Mouse (Mus musculus): ENCODE data around the gene Rnf25.

Rnf25 gene

DNA sequence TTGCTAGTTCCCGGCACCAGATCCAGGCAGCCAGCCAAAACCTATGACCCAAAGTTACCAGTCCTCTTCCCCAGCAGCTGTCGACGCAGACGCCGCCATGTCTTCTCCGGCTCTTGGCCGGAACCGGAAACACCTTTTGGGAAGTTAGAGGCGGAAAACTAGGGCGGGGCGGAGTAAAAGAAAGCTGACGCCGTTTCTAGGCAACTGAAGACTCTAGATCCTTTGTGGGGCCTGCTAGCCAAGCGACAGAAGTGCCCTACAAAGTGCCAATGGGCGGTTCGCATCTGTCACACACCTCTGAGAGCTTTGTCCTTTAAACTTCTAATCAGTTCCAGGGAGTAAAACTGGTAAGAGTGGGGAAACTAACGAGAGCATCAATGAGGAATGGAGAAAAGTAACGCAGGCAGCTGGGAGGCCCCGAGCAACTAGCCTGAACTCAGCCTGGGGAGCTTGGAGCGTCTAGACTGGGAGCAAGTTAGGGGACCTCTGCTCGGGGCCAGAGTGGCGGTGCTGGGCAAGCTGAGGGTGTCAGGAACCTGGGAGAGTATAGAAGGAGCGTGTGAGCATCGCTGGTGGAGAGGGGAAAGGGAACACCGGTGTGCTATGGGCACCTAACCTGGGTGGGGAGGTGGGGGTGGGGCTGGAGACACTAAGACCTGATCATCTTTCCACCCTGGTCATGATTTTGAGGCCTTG is at the start of gene Rnf25, which contains the start of gene Stk36:
Gene Rnf25, minus strand, starts transcription at position 131 of the 696 bp plus-strand sequence.
Gene Stk36, plus strand, starts transcription at position 179 of the 696 bp plus-strand sequence.
- peak; percentile 82 for DNase-seq (ENCODE audit: extremely low spot score)

DNA sequence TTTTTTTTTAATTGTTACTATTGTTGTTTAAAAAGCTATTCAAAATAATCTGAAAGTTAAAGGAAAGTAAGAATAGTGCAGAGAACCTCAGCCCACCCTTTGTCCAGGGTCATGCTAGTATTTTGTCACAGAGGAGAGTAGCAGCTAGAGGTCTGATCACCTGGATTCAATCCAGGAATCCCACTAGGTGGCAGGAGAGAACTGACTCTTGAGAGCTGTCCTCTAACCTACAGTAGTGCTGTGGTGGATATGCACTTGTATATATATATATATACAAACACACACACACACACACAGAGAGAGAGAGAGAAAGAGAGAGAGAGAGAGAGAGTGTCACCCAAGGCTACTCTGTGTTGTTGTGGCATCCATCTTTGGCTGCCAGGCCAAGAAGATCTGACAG is 42.7 kb upstream of the Rnf25 start:
- DNase-seq (ENCODE audit: extremely low spot score): no peak

GRCm38 (mm10) chr1:74643524-74643923 is 42.3 kb upstream of the Rnf25 start:
- no peak for DNase-seq (ENCODE audit: extremely low spot score)

GRCm38 (mm10) chr1:74632734-74633133 is 31.5 kb upstream of the Rnf25 start:
- no peak for DNase-seq (ENCODE audit: extremely low spot score)

- peak; percentile 53 for DNase-seq (ENCODE audit: extremely low spot score)
Observed at GRCm38 (mm10) chr1:74628001-74628400, 26.8 kb upstream of the Rnf25 start.

DNA sequence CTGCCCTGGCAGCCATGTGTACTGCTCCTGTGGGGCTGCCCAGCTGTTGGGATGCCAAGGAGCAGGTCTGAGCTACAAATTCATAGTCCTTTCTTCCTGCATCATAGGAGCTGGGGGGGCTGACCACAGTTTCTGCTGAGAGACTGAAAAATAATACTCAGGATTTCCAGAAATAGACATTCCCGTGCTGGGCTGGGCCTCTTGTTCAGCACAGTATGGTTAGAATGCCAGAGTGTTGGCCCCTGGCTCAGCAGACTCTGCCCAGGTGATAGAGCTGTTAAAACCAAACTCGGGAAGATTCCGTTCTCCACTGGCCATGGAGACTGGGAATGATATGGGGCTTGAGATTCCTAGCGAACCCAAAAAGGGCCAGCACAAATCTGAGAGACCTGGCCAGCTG is 24.9 kb upstream of the Rnf25 start:
- no peak for DNase-seq (ENCODE audit: extremely low spot score)

GRCm38 (mm10) chr1:74624183-74624582 is 23.0 kb upstream of the Rnf25 start:
- DNase-seq (ENCODE audit: extremely low spot score): no peak

- no peak for DNase-seq (ENCODE audit: extremely low spot score)
Observed at GRCm38 (mm10) chr1:74600501-74601266, 513 bp downstream of the Rnf25 start.

GRCm38 (mm10) chr1:74594434-74594833 is 6.8 kb downstream of the Rnf25 start:
- no peak for DNase-seq (ENCODE audit: extremely low spot score)

DNA sequence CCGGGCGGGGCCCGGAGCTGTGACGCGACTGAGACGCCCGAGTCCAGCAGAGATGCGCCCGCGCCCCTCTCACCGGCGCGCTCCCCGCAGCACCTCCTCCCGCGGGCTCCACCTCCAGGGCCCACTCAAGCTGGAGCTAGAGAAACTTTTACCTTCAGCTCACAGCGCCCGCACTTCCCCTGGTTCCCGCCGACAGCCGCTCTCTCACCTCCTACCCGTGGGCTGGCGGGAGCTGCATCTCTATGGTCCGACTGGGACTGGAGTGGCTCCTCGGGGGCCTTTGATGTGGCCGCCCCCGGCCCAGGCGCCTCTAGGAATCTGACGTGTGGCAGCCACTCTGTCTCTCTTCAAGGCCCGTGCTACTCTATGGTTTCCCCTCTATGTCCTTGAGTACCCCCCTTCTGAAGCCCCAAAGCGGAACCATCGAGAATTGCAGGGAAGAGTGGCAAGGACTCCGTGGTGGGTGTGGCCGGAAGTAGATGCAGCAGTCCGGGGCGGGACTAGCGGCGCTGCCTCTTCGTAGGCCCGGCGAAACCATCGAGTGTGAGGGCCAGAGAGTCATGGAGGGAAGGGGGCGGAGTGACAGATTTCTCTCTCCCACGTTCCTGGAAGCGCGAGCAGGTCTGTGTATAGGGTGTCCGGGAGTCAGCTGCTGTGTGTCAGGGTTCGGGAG is 13.3 kb downstream of the Rnf25 start, which contains the start of the genes Zfp142 and Bcs1l:
Gene Zfp142, minus strand, starts transcription at position 474 of the 673 bp plus-strand sequence.
Gene Bcs1l, plus strand, starts transcription at position 517 of the 673 bp plus-strand sequence.
- DNase-seq (ENCODE audit: extremely low spot score): peak; percentile 99

DNA sequence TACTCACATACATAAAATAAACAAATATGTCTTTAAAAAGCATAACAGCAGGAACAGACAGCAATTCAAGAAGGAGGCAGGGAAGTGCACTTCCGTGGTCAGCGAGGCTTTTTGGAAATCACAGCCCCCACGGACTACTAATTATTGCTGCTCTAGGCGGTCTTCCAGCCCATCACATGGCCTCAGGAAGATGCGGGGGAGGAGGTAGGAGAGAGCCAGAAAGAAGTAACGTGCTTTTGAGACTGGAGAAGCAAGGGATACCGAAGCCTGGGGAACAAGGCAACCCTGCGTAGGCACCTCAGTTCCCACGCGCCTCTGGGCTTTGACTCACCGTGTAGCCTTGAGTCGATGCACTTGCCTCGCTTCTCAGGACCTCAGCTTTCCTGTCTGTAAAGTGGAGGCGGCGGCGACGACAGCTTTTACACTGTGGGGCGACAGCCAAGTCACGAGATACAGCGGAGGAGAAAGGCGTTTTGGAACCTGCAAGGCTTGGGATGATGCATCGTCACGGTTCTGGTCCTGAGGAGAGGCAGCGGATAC is 13.9 kb downstream of the Rnf25 start:
- no peak for DNase-seq (ENCODE audit: extremely low spot score)

DNA sequence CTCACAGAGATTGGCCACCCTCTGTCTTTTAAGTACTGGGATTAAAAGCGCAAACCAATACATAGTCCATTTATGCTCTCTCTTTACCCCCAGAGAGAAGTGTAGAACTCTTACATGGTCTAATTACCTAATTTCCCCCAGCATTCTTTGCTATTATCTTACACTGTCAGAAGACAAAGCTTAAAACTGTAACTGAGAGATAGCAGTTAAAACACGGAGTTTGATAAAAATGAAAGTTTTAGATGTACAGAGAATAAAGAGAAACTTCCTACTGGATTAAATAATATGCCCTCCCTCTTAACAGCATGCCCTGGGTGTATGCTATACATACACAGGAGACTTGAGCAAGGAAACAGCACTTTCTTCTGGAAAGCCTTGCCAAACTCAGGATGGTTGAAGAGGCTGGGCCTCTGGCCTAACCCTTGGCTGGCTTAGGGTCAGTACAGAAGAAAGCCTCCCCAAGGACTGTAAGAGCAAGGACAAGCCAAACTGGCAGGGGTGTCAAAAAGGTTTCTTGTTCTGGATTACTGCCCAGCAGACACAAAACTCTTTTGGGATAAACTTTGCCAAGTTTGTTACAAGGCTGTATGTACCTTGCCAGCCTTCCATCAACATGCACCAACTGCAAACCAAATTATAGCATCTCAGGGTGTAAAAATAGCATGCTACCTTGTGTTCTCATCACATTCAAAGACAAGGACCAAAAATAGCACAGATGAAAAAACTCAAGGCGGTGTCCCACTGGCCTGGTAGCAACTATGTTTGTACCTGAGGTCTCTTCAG is 16.4 kb downstream of the Rnf25 start:
- DNase-seq (ENCODE audit: extremely low spot score): no peak

DNA sequence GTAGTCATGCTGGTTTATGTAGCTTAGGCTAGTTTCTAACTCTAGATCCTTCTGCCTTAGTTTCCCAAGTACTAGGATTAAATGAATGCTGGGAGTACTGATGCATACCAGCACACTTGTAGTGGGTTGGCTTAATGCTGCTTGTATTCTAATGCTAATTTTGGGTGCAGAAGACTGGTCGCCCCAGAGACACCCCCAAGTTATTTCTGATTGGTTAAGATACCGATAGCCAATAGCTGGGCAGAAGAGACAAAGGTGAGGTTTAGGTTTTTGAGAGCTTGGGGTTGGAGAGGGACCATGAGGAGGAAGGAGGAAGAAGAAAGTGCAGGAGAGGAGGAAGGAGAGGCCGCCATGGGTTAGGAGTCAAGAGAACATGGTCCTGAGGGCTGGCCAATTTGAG is 18.6 kb downstream of the Rnf25 start:
- DNase-seq (ENCODE audit: extremely low spot score): no peak

GRCm38 (mm10) chr1:74569739-74570719 is 31.2 kb downstream of the Rnf25 start:
- DNase-seq (ENCODE audit: extremely low spot score): no peak

GRCm38 (mm10) chr1:74565834-74566233 is 35.4 kb downstream of the Rnf25 start:
- no peak for DNase-seq (ENCODE audit: extremely low spot score)

DNA sequence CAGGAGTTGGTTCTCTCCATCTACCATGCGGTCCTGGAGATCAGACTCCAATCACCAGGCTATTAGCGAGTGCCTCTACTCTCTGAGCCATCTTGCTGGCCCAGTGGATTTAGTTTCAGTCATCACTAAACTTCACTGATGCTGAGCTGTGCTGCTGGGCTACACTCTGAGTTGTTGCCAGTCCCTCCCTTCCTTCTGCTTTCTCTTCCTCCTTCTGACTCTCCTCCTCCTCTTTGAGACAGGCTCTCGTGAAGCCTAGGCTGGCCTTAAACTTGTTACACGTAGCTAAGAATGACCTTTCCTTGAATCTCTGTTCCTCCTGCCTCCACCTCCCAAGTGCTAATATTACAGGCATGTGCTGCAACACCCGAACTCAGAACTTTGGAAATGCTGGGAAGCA is 42.1 kb downstream of the Rnf25 start:
- DNase-seq (ENCODE audit: extremely low spot score): no peak

DNA sequence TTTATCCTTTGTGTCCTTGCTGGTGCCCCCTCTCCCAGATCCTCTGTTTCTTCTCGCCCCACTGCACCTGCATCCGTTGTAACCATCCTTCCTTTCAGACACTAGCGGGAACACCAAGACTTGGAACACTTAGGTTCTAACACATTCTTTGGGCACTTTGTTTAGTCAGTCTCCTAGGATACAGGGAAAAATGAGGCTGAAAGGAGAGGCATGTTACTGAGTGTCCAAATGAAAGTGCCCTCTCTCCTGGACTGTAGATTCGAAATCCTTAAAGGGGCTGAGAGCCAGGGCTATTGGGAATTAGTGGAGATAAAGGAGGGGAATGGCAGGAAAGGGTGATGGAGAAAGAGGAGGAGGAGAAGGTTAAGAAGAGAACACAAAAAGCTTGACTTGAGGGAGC is 57.0 kb downstream of the Rnf25 start, which contains the start of gene Usp37:
Gene Usp37, minus strand, starts transcription at position 101 of the 400 bp plus-strand sequence.
- peak; percentile 5 for DNase-seq (ENCODE audit: extremely low spot score)
